Mouse (Mus musculus) C2C12 (cell line): ENCODE results near the gene Fnip2. TPM values are rescaled to one million over a fixed set of nuclear protein-coding genes. Genes with fewer than 3 reads are reported as not detected.

ENCODE experiments used
- H3K27me3 ChIP-seq: one replicate; pipeline ENCODE4 v1.6.1; 2011; ENCODE audit not compliant: control insufficient read depth, insufficient read depth, insufficient read length
- H3K36me3 ChIP-seq: one replicate; pipeline ENCODE4 v1.6.1; 2011; ENCODE audit not compliant: control insufficient read depth, insufficient read depth
- H3K4me3 ChIP-seq: one replicate; pipeline ENCODE4 v1.5.1; 2011; ENCODE audit warnings: mild to moderate bottlenecking, control low read depth; ENCODE audit not compliant: poor library complexity, insufficient read depth, severe bottlenecking
- H3K79me2 ChIP-seq: one replicate; pipeline ENCODE4 v1.6.1; 2011; ENCODE audit not compliant: control insufficient read depth, insufficient read depth
- H3K79me3 ChIP-seq: one replicate; pipeline ENCODE4 v1.6.1; 2011; ENCODE audit warnings: low read depth, control low read depth
- H3ac ChIP-seq: one replicate; pipeline ENCODE3; 2011; ENCODE audit warnings: low read depth; ENCODE audit not compliant: control insufficient read depth, insufficient read length
- CEBPB ChIP-seq: IDR thresholded peaks from one replicate; pipeline ENCODE4 v1.6.1; 2011; ENCODE audit warnings: low read depth, mild to moderate bottlenecking, control low read depth, moderate library complexity
- CTCF ChIP-seq: IDR thresholded peaks from one replicate; pipeline ENCODE4 v1.5.1; 2011; ENCODE audit not compliant: control insufficient read depth, insufficient read depth, insufficient read length
- FOSL1 ChIP-seq: IDR thresholded peaks from one replicate; pipeline ENCODE4 v1.8.0; 2011; ENCODE audit warnings: mild to moderate bottlenecking, low read length; ENCODE audit not compliant: poor library complexity, insufficient read depth, severe bottlenecking
- MAX ChIP-seq: IDR thresholded peaks from one replicate; pipeline ENCODE4 v1.6.1; 2011; ENCODE audit warnings: mild to moderate bottlenecking, control low read depth
- MYOD1 ChIP-seq: IDR thresholded peaks from one replicate; pipeline ENCODE4 v1.6.1; 2011; ENCODE audit warnings: low read depth; ENCODE audit not compliant: control insufficient read depth, insufficient read length
- MYOG ChIP-seq: IDR thresholded peaks from one replicate; pipeline ENCODE4 v1.6.1; 2011; ENCODE audit not compliant: control insufficient read depth, insufficient read length; ENCODE audit errors: extremely low read depth
- USF1 ChIP-seq: IDR thresholded peaks from one replicate; pipeline ENCODE4 v1.6.1; 2011; ENCODE audit warnings: low read depth, mild to moderate bottlenecking, control low read depth, moderate library complexity
- polyA plus RNA-seq: library from polyadenylated mRNA; unstranded; fragments of >200 nt; fragmentation: generic; extraction: Trizol; gene quantifications from one replicate; pipeline ENCODE4 v1.2.1, GENCODE M21; 2012; ENCODE audit warnings: missing spikeins

The Fnip2 gene
- polyA plus RNA-seq, 1 experiment: 4.0 TPM

- H3K79me3 ChIP-seq: no peaks in the 10 kb centered on the region
- TF ChIP-seq FOSL1: no peak
- no peak for TF ChIP-seq MYOG
- no peak for TF ChIP-seq MAX
- no peak for TF ChIP-seq USF1
- TF ChIP-seq CTCF: no peak
- TF ChIP-seq CEBPB: no peak
- TF ChIP-seq MYOD1: no peak
- no peaks in the 10 kb centered on the region for H3K27me3 ChIP-seq
- H3K36me3 ChIP-seq: peaks cover 48% of the 10 kb centered on the region
- H3K4me3 ChIP-seq: no peak overlapping the region
- no peaks in the 10 kb centered on the region for H3K79me2 ChIP-seq
- no peak overlapping the region for H3ac ChIP-seq
These were observed 70.9 kb downstream of the Fnip2 start for GRCm38 (mm10) chr3:79496668-79497067.

GRCm38 (mm10) chr3:79495151-79495550, 72.4 kb downstream of the Fnip2 start:
- H3K27me3 ChIP-seq: no peaks in the 10 kb centered on the region
- peaks cover 52% of the 10 kb centered on the region for H3K36me3 ChIP-seq
- TF ChIP-seq USF1 (no peak), CEBPB (no peak), FOSL1 (no peak), MYOD1 (no peak), MAX (no peak), MYOG (no peak), CTCF (no peak)
- no peak overlapping the region for H3ac ChIP-seq
- no peaks in the 10 kb centered on the region for H3K79me3 ChIP-seq
- no peaks in the 10 kb centered on the region for H3K79me2 ChIP-seq
- no peak overlapping the region for H3K4me3 ChIP-seq

GRCm38 (mm10) chr3:79494028-79494427, 73.6 kb downstream of the Fnip2 start:
- Histone ChIP-seq H3K79me2 (no peaks in the 10 kb centered on the region), H3K27me3 (no peaks in the 10 kb centered on the region), H3K36me3 (peaks cover 41% of the 10 kb centered on the region), H3K4me3 (no peak overlapping the region), H3ac (no peak overlapping the region), H3K79me3 (no peaks in the 10 kb centered on the region)
- no peak for TF ChIP-seq MAX
- no peak for TF ChIP-seq MYOG

GRCm38 (mm10) chr3:79493064-79493463, 74.5 kb downstream of the Fnip2 start:
- Histone ChIP-seq H3K27me3 (no peaks in the 10 kb centered on the region), H3K4me3 (no peak overlapping the region), H3ac (no peak overlapping the region), H3K79me2 (no peaks in the 10 kb centered on the region), H3K79me3 (no peaks in the 10 kb centered on the region), H3K36me3 (peaks cover 44% of the 10 kb centered on the region)
- TF ChIP-seq MYOD1: no peak
- no peak for TF ChIP-seq MAX
- no peak for TF ChIP-seq CTCF
- TF ChIP-seq FOSL1: no peak
- TF ChIP-seq MYOG: no peak
- no peak for TF ChIP-seq CEBPB
- no peak for TF ChIP-seq USF1

GRCm38 (mm10) chr3:79491614-79492013, 76.0 kb downstream of the Fnip2 start:
- Histone ChIP-seq H3K27me3 (no peaks in the 10 kb centered on the region), H3K36me3 (peaks cover 45% of the 10 kb centered on the region), H3K4me3 (no peak overlapping the region), H3K79me2 (no peaks in the 10 kb centered on the region), H3ac (no peak overlapping the region), H3K79me3 (no peaks in the 10 kb centered on the region)
- TF ChIP-seq CEBPB (no peak), MAX (no peak), CTCF (no peak), MYOG (no peak), FOSL1 (no peak), MYOD1 (no peak), USF1 (no peak)

GRCm38 (mm10) chr3:79490102-79490501, 77.5 kb downstream of the Fnip2 start:
- Histone ChIP-seq H3K27me3 (no peaks in the 10 kb centered on the region), H3K79me3 (no peaks in the 10 kb centered on the region), H3ac (no peak overlapping the region), H3K36me3 (peaks cover 45% of the 10 kb centered on the region), H3K4me3 (no peak overlapping the region), H3K79me2 (no peaks in the 10 kb centered on the region)
- TF ChIP-seq FOSL1: no peak

GRCm38 (mm10) chr3:79488025-79488424, 79.6 kb downstream of the Fnip2 start:
- Histone ChIP-seq H3K79me2 (no peaks in the 10 kb centered on the region), H3K36me3 (peaks cover 40% of the 10 kb centered on the region), H3ac (no peak overlapping the region), H3K4me3 (no peak overlapping the region), H3K27me3 (no peaks in the 10 kb centered on the region), H3K79me3 (no peaks in the 10 kb centered on the region)
- no peak for TF ChIP-seq CEBPB
- no peak for TF ChIP-seq FOSL1
- no peak for TF ChIP-seq MAX
- no peak for TF ChIP-seq CTCF
- no peak for TF ChIP-seq MYOG
